Mouse (Mus musculus) heart, embryonic 15.5 days (tissue): ENCODE measurements around the gene Cd19. TPM values are rescaled to one million over a fixed set of nuclear protein-coding genes. Genes with fewer than 3 reads are reported as not detected.

Experiments used
- ATAC-seq: fragments of 200-750 bp; cut with Nextera tagmentation; replicated peaks from 2 replicates; pipeline ENCODE4 v1.8.0; 2017; ENCODE audit warnings: low read depth, moderate TSS enrichment; ENCODE audit not compliant: insufficient number of reproducible peaks, insufficient read depth, low FRiP score
- H3K27ac ChIP-seq: fragments of 300-500 bp; sonication (generic); 2 replicates; pipeline ENCODE4 v1.5.1; 2015; ENCODE audit warnings: mild to moderate bottlenecking, inconsistent platforms
- H3K27me3 ChIP-seq: fragments of 300-500 bp; sonication (generic); 2 replicates; pipeline ENCODE4 v1.6.1; 2015; ENCODE audit warnings: inconsistent platforms
- H3K36me3 ChIP-seq: fragments of 300-500 bp; sonication (generic); 2 replicates; pipeline ENCODE4 v1.6.1; 2015; ENCODE audit warnings: mild to moderate bottlenecking, inconsistent platforms
- H3K4me1 ChIP-seq: fragments of 300-500 bp; sonication (generic); replicated peaks from 2 replicates; pipeline ENCODE4 v1.6.1; 2015; ENCODE audit warnings: inconsistent platforms
- H3K4me2 ChIP-seq: fragments of 300-500 bp; sonication (generic); 2 replicates; pipeline ENCODE4 v1.6.1; 2015; ENCODE audit warnings: inconsistent platforms, mild to moderate bottlenecking, moderate library complexity
- H3K4me3 ChIP-seq: fragments of 300-500 bp; sonication (generic); 2 replicates; pipeline ENCODE4 v1.5.1; 2015; ENCODE audit warnings: mild to moderate bottlenecking, inconsistent platforms
- H3K9ac ChIP-seq: fragments of 300-500 bp; sonication (generic); 2 replicates; pipeline ENCODE4 v1.6.1; 2015; ENCODE audit warnings: mild to moderate bottlenecking, inconsistent platforms
- H3K9me3 ChIP-seq: fragments of 300-500 bp; sonication (generic); replicated peaks from 2 replicates; pipeline ENCODE4 v1.6.1; 2016; ENCODE audit warnings: inconsistent platforms
- WGBS: fragments of 180-500 bp; shearing (Covaris S2); methylation state at CpG from one replicate; pipeline ENCODE4 v1.1.7; 2015; ENCODE audit warnings: mixed read lengths; 5-methylcytosine and 5-hydroxymethylcytosine counted together
- polyA plus RNA-seq: library from polyadenylated mRNA; unstranded; fragments of >200 nt; fragmentation: Nextera tagmentation; extraction: Ambion mirVana; gene quantifications from 2 replicates; pipeline ENCODE4 v1.2.1, GENCODE M21; 2015

The Cd19 gene
- polyA plus RNA-seq, 1 experiment from 2014 or later = not detected

- Histone ChIP-seq H3K27ac (no peak overlapping the region), H3K4me2 (no peak overlapping the region), H3K9ac (no peak overlapping the region), H3K36me3 (0 out of 2 replicates have a peak, but pooled peaks cover 6% of the 10 kb centered on the region), H3K27me3 (no peaks in the 10 kb centered on the region; the same call in 1 of the 2 replicates), H3K9me3 (no peaks in the 10 kb centered on the region), H3K4me3 (no peak overlapping the region), H3K4me1 (no peaks in the 10 kb centered on the region)
- no peak for ATAC-seq
- 88% methylated on average over 3 of the region's 3 CpGs for WGBS
Measured at GRCm38 (mm10) chr7:126452244-126452643, 37.6 kb upstream of the Cd19 start.

DNA sequence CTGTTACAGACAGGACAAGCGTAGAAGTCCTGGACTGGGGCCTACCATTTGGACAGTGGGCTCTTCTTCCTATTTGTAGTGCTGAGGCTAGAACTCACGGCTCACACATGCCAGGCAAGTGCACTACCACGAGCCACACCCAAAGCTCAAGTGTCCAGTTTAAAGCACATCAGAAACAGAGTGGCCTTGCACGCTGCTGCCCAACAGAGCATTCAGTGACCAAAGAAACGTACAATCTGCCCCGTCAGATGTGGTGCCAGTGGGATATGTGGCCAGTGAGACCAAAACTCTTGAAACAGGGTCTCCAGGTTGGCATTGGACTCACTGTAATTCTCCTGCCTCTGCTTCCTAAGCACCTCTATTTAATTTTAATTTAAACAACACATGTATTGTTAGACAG lies 36.0 kb upstream of the Cd19 start:
- Histone ChIP-seq H3K4me3 (no peak overlapping the region), H3K9ac (no peak overlapping the region), H3K27ac (no peak overlapping the region), H3K27me3 (no peaks in the 10 kb centered on the region; the same call in 1 of the 2 replicates), H3K36me3 (peaks cover 16% of the 10 kb centered on the region; the same call in 1 of the 2 replicates), H3K9me3 (no peaks in the 10 kb centered on the region), H3K4me2 (no peak overlapping the region), H3K4me1 (no peaks in the 10 kb centered on the region)
- ATAC-seq = no peak
- WGBS = 87% methylated on average over 6 of the region's 6 CpGs

- Histone ChIP-seq H3K27ac (no peak overlapping the region), H3K9me3 (no peaks in the 10 kb centered on the region), H3K9ac (no peak overlapping the region), H3K36me3 (peaks cover 22% of the 10 kb centered on the region; the same call in 1 of the 2 replicates), H3K4me1 (no peaks in the 10 kb centered on the region), H3K4me2 (no peak overlapping the region), H3K27me3 (no peaks in the 10 kb centered on the region; the same call in 1 of the 2 replicates), H3K4me3 (no peak overlapping the region)
- no peak for ATAC-seq
- 81% methylated on average over 18 of the region's 18 CpGs for WGBS
Measured at GRCm38 (mm10) chr7:126449991-126450390, 35.3 kb upstream of the Cd19 start.

- 89% methylated on average over 19 of the region's 19 CpGs for WGBS
Measured at GRCm38 (mm10) chr7:126448481-126448880, 33.8 kb upstream of the Cd19 start.

DNA sequence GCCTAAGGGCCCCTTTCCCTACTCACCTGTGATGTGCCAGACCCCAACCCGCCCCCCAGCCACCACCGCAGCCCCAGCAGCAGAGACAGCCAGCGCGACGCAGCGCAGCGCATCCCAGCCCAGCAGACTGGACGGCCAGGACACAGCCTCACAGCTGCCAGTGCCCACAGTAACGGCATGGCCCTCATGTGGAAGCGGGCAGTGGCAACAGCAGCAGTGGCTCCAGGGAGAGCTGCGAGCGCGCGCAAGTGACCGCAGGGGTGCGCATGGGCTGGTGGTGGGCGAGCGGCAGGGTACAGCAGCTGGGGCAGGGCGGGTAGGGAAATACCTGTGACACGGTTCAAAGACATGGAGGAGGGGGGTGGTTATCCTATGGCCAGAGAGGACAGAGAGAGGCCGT lies 31.5 kb upstream of the Cd19 start:
- 86% methylated on average over 21 of the region's 21 CpGs for WGBS

More at GRCm38 (mm10) chr7:126448481-126448880, 33.8 kb upstream of the Cd19 start:
- ATAC-seq = no peak
- no peaks in the 10 kb centered on the region for H3K4me1 ChIP-seq
- H3K9me3 ChIP-seq = no peaks in the 10 kb centered on the region
- H3K27ac ChIP-seq = no peak overlapping the region
- H3K9ac ChIP-seq = no peak overlapping the region
- H3K27me3 ChIP-seq = no peaks in the 10 kb centered on the region; the same call in 1 of the 2 replicates
- no peak overlapping the region for H3K4me2 ChIP-seq
- H3K36me3 ChIP-seq = peaks cover 34% of the 10 kb centered on the region; the same call in 1 of the 2 replicates
- H3K4me3 ChIP-seq = no peak overlapping the region

GRCm38 (mm10) chr7:126445104-126445815 lies 30.6 kb upstream of the Cd19 start:
- no peak overlapping the region for H3K9ac ChIP-seq
- no peak overlapping the region for H3K4me3 ChIP-seq
- no peaks in the 10 kb centered on the region for H3K9me3 ChIP-seq
- no peak overlapping the region for H3K4me2 ChIP-seq
- H3K4me1 ChIP-seq = no peaks in the 10 kb centered on the region
- H3K36me3 ChIP-seq = peaks cover 35% of the 10 kb centered on the region
- WGBS = 90% methylated on average over 15 of the region's 15 CpGs
- no peaks in the 10 kb centered on the region for H3K27me3 ChIP-seq
- ATAC-seq = no peak
- H3K27ac ChIP-seq = no peak overlapping the region

More for the DNA sequence above, 31.5 kb upstream of the Cd19 start:
- Histone ChIP-seq H3K4me1 (no peaks in the 10 kb centered on the region), H3K9me3 (no peaks in the 10 kb centered on the region), H3K27ac (no peak overlapping the region), H3K4me2 (no peak overlapping the region), H3K27me3 (no peaks in the 10 kb centered on the region), H3K36me3 (peaks cover 34% of the 10 kb centered on the region), H3K9ac (no peak overlapping the region), H3K4me3 (no peak overlapping the region)
- ATAC-seq = no peak

- H3K27me3 ChIP-seq = no peaks in the 10 kb centered on the region
- H3K27ac ChIP-seq = no peak overlapping the region
- H3K4me2 ChIP-seq = no peak overlapping the region
- 92% methylated on average over 9 of the region's 9 CpGs for WGBS
- H3K4me1 ChIP-seq = no peaks in the 10 kb centered on the region
- H3K36me3 ChIP-seq = peaks cover 40% of the 10 kb centered on the region
- no peak overlapping the region for H3K9ac ChIP-seq
- no peaks in the 10 kb centered on the region for H3K9me3 ChIP-seq
- no peak overlapping the region for H3K4me3 ChIP-seq
- no peak for ATAC-seq
Measured at GRCm38 (mm10) chr7:126444536-126444935, 29.8 kb upstream of the Cd19 start.

GRCm38 (mm10) chr7:126443997-126444396 lies 29.3 kb upstream of the Cd19 start:
- 91% methylated on average over 10 of the region's 10 CpGs for WGBS
- no peaks in the 10 kb centered on the region for H3K4me1 ChIP-seq
- no peak overlapping the region for H3K4me3 ChIP-seq
- no peak overlapping the region for H3K9ac ChIP-seq
- H3K9me3 ChIP-seq = no peaks in the 10 kb centered on the region
- no peak for ATAC-seq
- no peaks in the 10 kb centered on the region for H3K27me3 ChIP-seq
- H3K27ac ChIP-seq = no peak overlapping the region
- no peak overlapping the region for H3K4me2 ChIP-seq
- H3K36me3 ChIP-seq = peaks cover 40% of the 10 kb centered on the region

- Histone ChIP-seq H3K27ac (no peak overlapping the region), H3K4me2 (no peak overlapping the region), H3K9ac (no peak overlapping the region), H3K4me3 (no peak overlapping the region), H3K27me3 (no peaks in the 10 kb centered on the region), H3K4me1 (no peaks in the 10 kb centered on the region), H3K9me3 (no peaks in the 10 kb centered on the region), H3K36me3 (peaks cover 25% of the 10 kb centered on the region)
- no peak for ATAC-seq
- WGBS = 79% methylated on average over 9 of the region's 9 CpGs
Measured at GRCm38 (mm10) chr7:126440134-126440533, 25.4 kb upstream of the Cd19 start.

GRCm38 (mm10) chr7:126436851-126437250 lies 22.2 kb upstream of the Cd19 start:
- H3K4me3 ChIP-seq = no peak overlapping the region
- 16% methylated on average over 8 of the region's 8 CpGs for WGBS
- peaks cover 32% of the 10 kb centered on the region for H3K36me3 ChIP-seq
- no peaks in the 10 kb centered on the region for H3K4me1 ChIP-seq
- no peak overlapping the region for H3K27ac ChIP-seq
- H3K27me3 ChIP-seq = no peaks in the 10 kb centered on the region
- no peak overlapping the region for H3K4me2 ChIP-seq
- ATAC-seq = no peak; the same call in 1 of the 2 replicates
- H3K9me3 ChIP-seq = no peaks in the 10 kb centered on the region
- no peak overlapping the region for H3K9ac ChIP-seq

- Histone ChIP-seq H3K9me3 (no peaks in the 10 kb centered on the region), H3K36me3 (peaks cover 37% of the 10 kb centered on the region), H3K27ac (no peak overlapping the region), H3K4me2 (no peak overlapping the region), H3K9ac (no peak overlapping the region), H3K4me3 (no peak overlapping the region), H3K4me1 (no peaks in the 10 kb centered on the region), H3K27me3 (no peaks in the 10 kb centered on the region)
- 80% methylated on average over 3 of the region's 3 CpGs for WGBS
- ATAC-seq = no peak
Measured at GRCm38 (mm10) chr7:126435801-126436200, 21.1 kb upstream of the Cd19 start.

- no peak overlapping the region for H3K4me2 ChIP-seq
- H3K9me3 ChIP-seq = no peaks in the 10 kb centered on the region
- peaks cover 31% of the 10 kb centered on the region for H3K36me3 ChIP-seq
- H3K27me3 ChIP-seq = no peaks in the 10 kb centered on the region
- H3K27ac ChIP-seq = no peak overlapping the region
- H3K4me3 ChIP-seq = no peak overlapping the region
- H3K9ac ChIP-seq = no peak overlapping the region
- no peak for ATAC-seq
- 78% methylated on average over 7 of the region's 7 CpGs for WGBS
- peaks cover 5% of the 10 kb centered on the region for H3K4me1 ChIP-seq
Measured at GRCm38 (mm10) chr7:126434726-126435125, 20.0 kb upstream of the Cd19 start.
